Mouse (Mus musculus): ENCODE data around the gene Tmem14a.
"Not testable (repeated sequence)": the region's sequence is repeated elsewhere in the genome, so short reads cannot be mapped to it uniquely, and the experiment has no call there.

Tmem14a gene

DNA sequence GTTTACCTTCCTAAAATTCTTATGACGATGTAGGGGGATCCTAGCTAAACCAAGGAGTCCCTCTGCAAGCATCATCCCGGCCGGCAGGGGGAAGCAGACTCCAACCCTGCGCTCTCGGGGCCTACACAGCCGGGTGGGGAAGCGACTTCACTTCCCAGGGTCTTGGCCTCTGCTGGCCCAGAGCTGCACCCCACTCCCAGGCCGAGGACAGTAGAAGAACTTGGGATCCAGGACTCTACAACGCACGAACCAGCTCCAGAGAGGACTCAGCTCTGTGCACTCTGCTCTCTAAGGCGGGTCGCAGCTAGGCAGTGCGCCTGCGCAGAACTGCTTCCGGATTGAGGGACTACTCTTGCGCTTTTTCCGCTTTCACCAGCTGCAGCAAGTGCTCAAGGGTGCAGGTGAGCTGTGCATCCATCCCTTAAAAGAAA, at the start of gene Tmem14a:
Tmem14a (plus strand) TSS at position 87 of the 431 bp plus-strand sequence.
- peak; percentile 63 for DNase-seq (ENCODE audit: low read depth, low spot score)

DNA sequence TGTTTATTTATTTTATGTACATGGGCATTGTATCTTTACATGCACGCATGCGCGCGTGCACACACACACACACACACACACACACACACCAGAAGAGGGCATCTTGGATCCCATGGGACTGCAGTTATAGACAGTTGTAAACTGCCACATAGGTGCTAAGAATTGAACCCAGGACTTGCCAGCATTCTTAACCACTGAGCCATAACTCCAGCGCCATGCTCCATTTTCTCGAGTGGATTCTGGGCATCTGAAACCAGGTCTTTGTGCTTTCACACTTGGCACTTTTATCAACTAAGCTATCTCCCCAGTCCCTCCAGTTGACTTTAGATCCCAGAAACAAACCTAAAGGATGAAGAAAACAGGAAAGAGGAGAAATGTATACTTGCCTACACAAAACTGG, 33.2 kb upstream of the Tmem14a start:
- no peak for DNase-seq (ENCODE audit: low read depth, low spot score)

DNA sequence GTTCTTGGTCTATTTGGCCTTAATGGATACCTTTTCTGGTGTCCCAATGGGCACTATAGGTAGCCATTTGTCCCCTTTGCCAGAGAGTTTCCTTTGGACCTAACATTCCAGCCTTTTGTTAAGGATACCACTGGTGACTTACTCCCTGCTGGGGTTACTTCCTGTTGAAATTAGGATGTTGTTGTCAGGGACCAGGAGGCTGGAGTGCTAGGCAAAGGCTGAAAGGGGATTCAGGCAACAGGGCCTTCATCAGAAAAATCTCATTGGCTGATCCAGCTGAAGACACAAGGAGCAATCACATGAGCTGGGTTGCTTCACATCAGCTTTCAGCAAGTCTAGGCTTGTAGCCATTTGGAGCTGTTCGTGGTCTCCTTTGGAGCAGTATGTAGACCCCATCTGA, 12.1 kb upstream of the Tmem14a start:
- no peak for DNase-seq (ENCODE audit: low read depth, low spot score)

DNA sequence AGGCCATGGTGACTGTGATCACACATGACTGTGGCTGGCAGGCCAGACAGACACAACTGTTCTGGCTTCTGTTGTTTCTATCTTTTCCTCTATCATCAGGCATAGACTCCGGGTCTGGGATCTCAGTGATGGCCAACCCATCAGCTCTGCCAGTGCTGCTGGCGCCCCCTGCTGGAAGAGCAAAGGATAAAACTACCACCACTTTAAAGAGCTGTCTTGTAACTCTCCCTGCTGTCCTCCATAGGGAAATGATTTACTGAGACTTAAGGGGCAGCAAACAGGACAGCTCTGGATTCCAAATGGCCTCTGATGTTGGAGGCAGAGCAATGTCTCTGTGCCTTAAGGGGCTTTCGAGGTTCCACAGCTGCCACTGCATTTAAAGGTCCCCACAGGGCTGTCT, 4.8 kb upstream of the Tmem14a start:
- DNase-seq (ENCODE audit: low read depth, low spot score) = not testable (repeated sequence)

DNA sequence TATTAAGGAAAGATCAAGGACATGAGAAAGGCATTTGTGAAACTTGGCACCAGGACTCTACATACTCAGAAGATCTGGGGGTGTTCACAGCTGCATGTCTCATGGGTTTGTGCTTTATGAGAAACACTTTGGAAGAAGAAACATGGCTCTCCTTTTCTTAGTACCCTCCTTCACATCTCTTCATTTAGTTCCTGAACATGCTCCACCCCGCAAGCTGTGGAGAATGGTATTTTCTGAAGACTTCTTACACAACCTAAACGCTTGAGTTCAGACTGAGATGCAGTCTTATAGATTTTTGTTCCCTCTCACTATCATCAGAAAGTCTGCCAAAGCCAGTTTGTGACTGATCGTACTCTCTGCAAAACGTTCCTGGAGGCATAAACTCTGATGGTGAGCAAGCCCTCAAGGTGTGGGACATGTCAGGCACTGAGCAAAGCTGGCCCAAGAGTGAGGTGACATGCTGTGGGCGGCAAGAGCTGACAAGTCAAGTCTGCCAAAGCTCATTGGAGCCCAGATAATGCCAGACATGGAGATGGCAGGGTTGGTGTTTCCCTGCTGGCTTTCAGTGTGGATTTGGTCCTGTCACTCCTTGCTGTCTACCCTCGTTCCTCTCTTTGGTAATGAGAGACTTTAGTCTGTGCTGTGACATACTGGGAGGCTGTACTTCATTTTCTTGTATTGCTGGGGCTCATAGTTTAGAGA, 4.2 kb upstream of the Tmem14a start:
- DNase-seq (ENCODE audit: low read depth, low spot score) = not testable (repeated sequence)

DNA sequence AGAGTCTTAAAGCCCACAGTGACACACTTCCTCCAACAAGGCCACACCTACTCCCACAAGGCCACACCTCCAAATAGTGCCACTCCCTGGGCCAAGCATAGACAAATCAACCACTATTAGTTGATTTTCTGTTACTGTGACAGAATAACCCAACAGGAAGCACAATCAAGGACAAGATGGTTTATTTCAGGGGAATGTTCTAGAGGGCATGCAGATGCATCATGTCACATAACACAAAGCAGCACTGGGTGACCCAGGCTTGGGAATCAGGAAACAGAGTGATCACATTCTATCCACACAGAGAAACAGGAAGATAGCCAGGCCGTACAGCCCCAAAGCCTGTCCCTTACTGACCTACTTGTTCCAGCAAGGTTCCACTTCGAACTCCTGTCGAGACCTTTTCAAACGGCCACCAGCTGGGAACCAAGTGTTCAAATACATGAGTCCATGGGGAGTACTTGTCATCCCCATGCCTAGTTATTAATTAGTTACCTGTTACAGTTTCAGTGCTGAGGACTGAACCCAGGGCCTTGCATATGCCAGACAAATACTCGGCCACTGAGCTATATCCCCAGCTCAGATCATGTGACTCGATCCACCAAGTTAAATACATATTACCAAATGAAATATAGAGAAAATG, 9.5 kb downstream of the Tmem14a start:
- DNase-seq (ENCODE audit: low read depth, low spot score) = no peak

DNA sequence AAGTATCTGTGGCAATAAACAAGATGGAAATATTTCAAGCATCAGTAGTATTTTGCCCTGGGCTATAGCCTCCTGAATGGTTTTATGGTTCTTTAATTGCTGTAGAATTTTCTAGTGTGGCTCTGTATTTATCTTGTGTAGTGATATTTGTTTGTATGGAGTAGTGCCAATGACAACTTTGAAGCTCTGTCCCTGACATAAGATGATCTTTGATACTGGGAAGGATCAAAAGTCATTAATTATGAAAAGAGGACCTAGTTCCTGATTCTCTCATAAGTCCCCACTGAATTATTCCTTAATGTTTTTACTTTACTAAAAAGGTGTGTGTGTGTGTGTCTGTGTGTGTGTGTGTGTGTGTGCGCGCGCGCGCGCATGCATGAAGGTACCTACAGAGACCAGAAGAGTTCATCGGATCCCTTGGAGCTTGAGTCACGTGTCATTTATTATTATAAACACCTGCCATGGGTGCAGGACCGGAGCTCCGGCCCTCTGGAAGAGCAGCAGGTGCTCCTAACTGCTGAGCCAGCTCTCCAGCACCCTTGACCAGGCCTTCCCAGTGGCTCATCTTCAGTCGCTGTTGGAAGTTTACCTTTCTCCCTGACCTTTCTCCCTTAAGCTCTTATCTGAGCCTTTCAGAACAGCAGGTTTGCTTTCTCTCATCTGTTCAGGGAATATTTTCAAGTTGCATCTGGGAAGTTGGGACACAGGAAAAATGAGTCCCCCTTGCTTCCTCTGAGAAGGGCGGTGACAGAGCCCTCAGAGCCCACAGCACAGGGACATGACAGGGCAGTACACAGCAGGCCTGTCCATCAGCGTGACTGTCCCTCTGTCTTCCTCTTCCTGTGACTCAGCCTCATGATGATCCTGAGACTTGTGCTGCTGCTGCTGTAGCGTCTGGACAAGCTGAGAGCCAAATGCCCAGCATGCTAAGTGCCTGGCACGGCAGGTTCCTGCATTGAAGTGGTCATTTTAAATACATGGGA, 10.7 kb downstream of the Tmem14a start:
- DNase-seq (ENCODE audit: low read depth, low spot score) = not testable (repeated sequence)

DNA sequence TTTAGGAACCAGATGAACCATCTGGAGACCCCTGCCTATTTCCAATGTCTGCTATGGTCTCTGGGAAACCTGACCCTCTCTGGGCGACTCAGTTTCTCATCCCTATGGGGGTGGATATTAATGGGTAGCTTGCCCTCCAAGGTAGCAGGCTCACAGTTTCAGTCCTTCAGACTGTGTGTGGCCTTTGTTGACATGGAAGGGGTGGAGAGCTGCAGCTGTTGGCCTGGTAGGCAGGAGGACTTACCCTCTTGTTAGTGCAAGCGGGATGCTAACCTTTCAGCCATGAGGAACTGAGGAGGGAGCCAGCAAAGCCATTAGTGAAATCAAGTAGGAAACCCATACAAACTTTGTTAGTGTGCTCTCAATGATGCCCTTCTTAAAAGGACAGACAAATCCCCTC, 12.0 kb downstream of the Tmem14a start:
- no peak for DNase-seq (ENCODE audit: low read depth, low spot score)

DNA sequence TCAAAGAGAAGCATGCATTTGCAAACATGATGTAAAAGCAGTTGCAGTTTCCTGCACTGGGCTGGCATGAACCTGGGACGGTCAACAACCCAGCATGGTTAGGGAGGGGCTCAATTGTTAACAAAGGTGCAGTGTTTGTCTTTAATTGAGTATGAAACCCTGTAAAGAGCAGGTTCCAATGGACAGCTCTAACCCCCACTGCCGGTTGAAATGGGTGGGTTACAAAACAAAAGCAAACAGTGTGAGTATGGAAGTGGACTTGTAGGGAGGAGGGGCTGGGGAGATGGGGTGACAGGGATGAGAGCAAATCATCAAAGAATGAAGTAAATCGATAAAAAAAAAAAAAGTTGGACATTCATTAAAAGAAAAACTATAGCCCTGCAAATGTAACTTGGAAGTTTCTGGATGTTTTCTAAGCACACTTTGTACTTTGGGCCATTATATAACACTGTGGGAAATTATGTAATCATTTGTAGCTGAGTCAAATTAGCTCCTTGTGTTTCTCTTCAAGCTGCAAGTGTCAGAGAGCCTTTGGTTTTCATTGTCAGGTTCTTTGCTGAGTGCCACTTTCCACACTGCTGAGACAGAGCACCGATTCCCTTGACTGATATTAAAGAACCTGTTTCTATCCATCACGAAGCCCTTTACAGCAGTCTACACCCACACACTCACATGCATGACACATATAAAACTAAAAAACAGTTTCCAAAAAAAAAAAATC, 13.5 kb downstream of the Tmem14a start:
- DNase-seq (ENCODE audit: low read depth, low spot score) = no peak

DNA sequence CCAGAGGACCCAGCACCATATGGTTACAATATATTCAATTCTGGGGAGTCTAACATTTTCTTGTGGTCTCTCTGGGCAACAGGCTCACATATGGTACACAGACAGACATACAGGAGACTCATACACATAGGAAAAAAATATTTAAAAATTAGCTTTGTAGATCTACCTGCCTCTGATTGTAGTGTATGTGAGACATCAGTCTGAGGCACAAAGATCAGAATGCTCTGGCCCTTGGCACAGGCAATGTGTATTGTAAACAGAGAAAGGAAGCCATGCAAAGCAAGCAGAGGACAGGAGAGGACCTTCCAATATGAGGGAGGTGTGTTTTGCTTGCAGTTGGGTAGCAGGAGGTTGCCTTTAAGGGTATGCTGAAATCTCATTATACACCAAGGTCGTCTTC, 14.1 kb downstream of the Tmem14a start:
- DNase-seq (ENCODE audit: low read depth, low spot score) = no peak

DNA sequence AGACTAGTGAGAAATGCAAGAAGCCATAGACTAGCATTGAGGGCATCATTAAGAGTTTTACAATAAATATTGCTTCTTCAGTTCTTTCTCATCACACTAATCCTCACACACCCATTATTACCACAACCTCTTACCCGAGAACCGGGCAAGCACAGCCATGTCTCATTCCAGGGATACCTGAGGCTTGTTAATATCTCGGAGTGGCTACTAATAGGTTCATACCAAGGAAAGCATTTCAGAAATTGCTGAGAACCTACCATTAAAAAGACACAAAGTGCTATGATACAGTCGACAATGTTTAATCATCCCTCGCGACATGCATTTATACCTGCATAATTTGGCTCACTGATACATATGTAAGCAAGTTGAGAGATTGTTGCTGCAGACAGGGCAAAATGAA, 17.0 kb downstream of the Tmem14a start:
- no peak for DNase-seq (ENCODE audit: low read depth, low spot score)

DNA sequence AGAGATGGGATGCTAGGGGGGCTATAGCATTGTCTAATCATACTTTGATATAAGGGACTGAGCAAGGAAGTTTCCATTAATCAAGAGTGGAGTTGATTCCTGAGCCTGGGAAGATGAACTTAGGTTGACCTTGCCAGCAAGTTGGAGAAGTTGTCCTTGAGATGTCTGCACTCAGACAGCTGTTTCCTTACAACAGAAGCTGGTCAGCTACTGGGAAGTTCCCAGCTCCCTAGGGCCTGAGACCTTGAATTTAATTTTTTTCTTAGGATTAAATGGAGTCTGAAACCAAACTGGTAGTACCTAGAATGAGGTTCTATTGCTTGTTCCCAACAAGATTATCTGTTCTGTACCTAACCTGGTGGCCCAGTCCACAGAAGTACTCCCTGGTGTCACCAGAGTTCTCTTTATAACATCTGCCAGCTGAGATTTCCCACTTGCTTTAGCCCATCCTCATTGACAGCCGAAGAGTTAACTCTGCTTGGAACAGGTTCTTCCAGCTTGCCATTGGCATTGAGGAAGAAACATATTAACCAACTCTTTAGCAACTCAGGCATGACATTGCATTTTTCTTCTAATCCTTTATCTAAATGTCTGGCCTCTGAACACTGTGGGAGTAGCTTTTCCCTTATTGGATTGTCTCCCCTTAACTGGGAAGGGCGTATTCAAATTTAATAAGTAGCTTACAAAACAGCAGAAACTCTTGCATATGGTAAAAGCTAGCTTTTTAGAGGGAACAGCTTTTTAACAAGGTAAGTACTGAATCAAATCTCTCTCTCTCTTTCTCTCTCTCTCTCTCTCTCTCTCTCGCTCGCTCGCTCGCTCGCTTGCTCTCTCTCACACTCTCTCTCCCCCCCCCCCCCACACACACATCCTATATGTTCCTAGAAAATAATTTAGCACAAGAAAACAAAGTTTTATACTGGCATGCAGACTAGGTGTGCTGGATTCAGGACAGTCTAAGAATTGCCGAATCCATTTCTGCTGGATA, 21.8 kb downstream of the Tmem14a start, which contains the start of gene Gsta3:
Gsta3 (plus strand) TSS at position 679 of the 988 bp plus-strand sequence.
- no peak for DNase-seq (ENCODE audit: low read depth, low spot score)

DNA sequence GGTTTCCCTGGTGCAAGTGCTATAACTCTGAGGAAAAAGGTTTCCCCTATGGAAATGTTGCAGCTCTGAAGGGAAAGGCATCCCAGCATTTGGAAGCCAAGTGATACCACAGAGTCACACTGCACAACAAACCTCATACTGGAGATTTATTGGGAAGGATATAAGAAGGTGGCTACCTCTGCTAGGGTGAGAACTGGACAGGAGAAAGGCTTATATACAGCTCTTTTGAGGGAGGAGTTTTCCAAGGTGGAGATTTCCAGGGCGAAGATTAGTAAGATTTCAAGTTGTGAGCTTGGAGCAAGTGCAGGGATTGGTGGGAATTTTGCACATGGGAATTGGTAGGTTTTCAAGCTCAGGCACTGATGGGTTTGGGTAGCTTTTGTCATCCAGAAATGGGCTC, 22.7 kb downstream of the Tmem14a start:
- DNase-seq (ENCODE audit: low read depth, low spot score) = no peak

DNA sequence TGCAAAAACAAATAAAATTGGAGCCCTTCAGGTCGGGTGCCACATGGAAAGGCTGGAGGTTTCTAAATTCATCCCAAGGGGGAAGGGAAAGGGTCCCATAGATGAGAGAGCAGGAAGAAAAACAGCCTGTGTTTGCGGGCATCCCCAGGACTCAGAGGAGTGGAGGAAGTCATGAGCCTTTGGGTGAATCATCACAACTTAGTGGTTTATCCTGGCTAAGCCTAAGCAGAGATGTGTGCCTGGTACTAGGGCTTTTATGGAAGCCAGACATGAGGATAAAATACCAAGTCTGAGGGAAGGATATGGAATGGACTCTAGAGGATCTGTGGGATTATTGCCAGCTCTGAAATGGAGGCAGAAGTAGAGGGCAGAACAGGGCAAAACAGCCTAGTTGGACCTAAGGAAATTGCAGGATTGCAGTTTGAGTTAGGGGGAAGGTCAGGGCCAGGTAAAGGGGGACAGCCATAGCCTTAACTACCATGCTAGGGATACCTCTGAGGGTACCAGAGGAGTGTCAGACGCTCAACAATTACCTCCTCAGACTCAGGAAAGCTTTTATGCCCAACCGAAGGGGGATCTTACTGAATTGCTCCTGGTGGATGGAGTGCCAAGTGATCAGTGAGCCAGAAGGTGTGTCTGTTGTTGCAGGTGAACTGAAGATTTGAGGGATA, 26.1 kb downstream of the Tmem14a start:
- no peak for DNase-seq (ENCODE audit: low read depth, low spot score)

DNA sequence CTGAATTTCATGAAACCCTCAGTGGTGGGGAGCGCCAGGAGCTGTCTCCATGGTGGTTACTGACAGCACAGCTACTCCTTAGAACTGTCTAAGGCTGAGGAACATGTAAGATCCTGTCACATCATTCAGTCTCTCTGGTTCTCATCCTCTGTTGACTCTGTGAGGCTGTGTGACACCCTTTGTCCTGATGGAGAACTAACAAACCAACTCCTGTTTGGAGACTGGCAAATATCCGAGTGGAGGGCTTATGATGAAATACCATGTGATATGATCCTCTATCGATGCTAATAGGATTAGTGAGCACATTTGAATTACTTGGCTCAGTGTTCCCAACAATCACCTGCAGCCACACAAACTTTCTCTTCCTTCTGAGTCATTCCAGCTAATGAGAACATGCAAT, 27.8 kb downstream of the Tmem14a start:
- DNase-seq (ENCODE audit: low read depth, low spot score) = no peak

DNA sequence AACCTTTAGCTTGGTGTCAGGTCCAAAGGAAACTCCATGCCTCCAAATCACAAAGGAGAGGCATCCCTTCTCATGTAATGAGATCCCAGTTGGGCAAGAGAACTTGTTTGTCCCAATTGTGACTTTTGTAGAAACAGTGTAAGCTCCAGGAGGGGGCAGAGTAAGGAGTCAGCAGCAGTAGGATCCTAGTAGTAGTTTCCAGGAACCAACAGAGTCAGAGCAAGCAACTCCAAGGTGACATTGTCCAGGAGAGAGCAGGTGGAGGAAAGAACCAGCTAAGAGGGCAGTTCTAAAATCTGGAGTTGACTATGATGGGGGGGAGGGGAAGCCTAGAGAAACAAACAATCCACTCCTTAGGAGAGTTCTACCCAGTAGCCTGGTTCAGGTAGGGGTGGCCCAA, 29.5 kb downstream of the Tmem14a start:
- DNase-seq (ENCODE audit: low read depth, low spot score) = no peak

DNA sequence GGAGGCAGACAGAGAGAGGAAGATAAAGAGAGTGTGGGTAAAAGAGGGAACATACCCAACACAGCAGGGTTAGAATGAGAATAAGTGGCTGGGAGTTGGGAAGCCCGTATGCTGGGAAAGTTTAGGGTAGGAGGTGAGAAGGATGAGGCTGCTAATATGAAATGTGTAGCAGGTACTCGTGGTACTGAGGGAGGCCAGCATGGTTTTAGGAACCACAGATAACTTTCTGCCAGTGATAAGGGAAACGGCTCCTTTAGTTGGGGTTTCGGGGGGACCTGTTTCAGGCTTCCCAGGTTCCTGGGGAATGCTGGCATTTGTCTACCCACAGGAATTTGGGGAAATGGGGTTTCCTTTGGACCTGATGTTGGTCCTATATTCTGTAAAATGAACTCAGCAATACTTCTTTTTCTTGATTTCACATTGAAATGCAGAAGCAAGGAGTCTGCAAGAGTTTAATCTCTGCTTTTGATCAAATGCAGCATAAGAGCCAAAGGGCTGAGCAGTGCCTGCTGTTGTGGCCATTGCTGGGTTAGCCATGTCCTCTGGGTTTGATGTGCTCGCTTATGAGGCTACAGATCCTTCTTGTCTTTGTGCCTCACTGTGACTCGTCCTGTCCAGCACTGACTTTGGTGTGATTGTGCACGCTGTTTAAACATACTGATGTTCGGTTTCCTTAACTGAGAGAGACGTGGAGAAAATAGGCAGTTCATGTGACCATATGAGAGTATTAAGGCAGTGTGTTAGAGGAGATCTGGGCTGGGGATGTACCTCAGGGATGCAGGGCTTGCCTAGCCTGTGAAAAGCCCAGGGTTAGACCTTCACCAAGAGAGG, 30.4 kb downstream of the Tmem14a start:
- no peak for DNase-seq (ENCODE audit: low read depth, low spot score)

DNA sequence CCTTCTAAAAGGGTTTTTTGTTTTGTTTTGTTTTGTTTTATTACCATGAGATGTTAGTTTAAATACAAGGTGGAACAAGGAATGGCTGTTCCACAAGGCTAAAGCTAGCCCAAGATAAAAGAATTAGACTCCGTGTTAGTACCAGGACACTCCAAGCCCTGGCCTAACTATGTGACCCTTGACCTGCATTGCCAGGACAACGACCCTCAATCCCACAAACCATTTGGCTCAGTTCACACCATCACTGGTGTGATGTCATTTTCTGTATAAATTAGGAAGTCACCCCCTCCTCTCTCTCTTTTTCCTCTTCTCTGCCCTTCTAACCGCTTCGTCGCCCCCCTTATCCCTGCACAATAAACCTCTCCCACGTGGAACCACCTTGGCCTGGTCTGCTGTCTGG, 33.3 kb downstream of the Tmem14a start:
- DNase-seq (ENCODE audit: low read depth, low spot score) = no peak

Data from WW6 (cell line).